Mouse (Mus musculus): ENCODE results near the gene Tecta. TPM values are rescaled to one million over a fixed set of nuclear protein-coding genes. Genes with fewer than 3 reads are reported as not detected.
A peak's percentile ranks its signal among the peaks of the same experiment; 100 is the strongest.

Gene Tecta
- polyA plus RNA-seq (2015; fragmentation: Nextera tagmentation; extraction: Ambion mirVana): 0.20 and 0.23 TPM in 2 replicates

- no peak within 1 kb of the TSS for H3K4me2 ChIP-seq (ENCODE audit: low read depth, low read length)
- 70% methylated on average over 6 of the region's 6 CpGs for WGBS
These were observed at the start of gene Tecta for GRCm38 (mm10) chr9:42399829-42400228. Gene Tecta (minus strand): TSS chr9:42399929.

GRCm38 (mm10) chr9:42449043-42449442 is 49.3 kb upstream of the Tecta start:
- Histone ChIP-seq H3K27ac (ENCODE audit: low read length) (no peak overlapping the region), H3K4me2 (ENCODE audit: low read depth, low read length) (no peak overlapping the region), H3K36me3 (ENCODE audit: control insufficient read depth, insufficient read depth, low read length) (peaks cover 6% of the 10 kb centered on the region; the same call in 1 of the 2 replicates), H3K4me1 (ENCODE audit: control insufficient read depth, insufficient read depth, low read length) (0 out of 2 replicates have a peak, but pooled peaks cover 5% of the 10 kb centered on the region), H3K4me3 (ENCODE audit: low read length) (no peak overlapping the region), H3K9ac (ENCODE audit: low read depth, low read length) (no peak overlapping the region), H3K9me3 (ENCODE audit: control insufficient read depth, low read length) (no peaks in the 10 kb centered on the region), H3K27me3 (replicated peaks; ENCODE audit: control insufficient read depth, insufficient read depth, low read length) (no peaks in the 10 kb centered on the region)
- WGBS: 77% methylated on average over 6 of the region's 6 CpGs
- ATAC-seq: no peak

More at GRCm38 (mm10) chr9:42399829-42400228, at the start of gene Tecta:
- H3K9me3 ChIP-seq (ENCODE audit: control insufficient read depth, low read length): no peaks in the 10 kb centered on the region
- no peak within 1 kb of the TSS for H3K9ac ChIP-seq (ENCODE audit: low read depth, low read length)
- H3K36me3 ChIP-seq (ENCODE audit: control insufficient read depth, insufficient read depth, low read length): no peaks in the 10 kb centered on the region
- H3K27ac ChIP-seq (ENCODE audit: low read length): no peak within 1 kb of the TSS
- H3K27me3 ChIP-seq (replicated peaks; ENCODE audit: control insufficient read depth, insufficient read depth, low read length): no peaks in the 10 kb centered on the region
- no peak within 1 kb of the TSS for H3K4me3 ChIP-seq (ENCODE audit: low read length)
- ATAC-seq: no peak
- no peaks in the 10 kb centered on the region for H3K4me1 ChIP-seq (ENCODE audit: control insufficient read depth, insufficient read depth, low read length)

- peaks cover 8% of the 10 kb centered on the region; the same call in 1 of the 2 replicates for H3K36me3 ChIP-seq (ENCODE audit: control insufficient read depth, insufficient read depth, low read length)
These were observed 42.4 kb upstream of the Tecta start for GRCm38 (mm10) chr9:42442100-42442499.

GRCm38 (mm10) chr9:42441234-42441633 is 41.5 kb upstream of the Tecta start:
- Histone ChIP-seq H3K27ac (ENCODE audit: low read length) (peak overlapping the region; percentile 60; the same call in 1 of the 2 replicates), H3K36me3 (ENCODE audit: control insufficient read depth, insufficient read depth, low read length) (peaks cover 8% of the 10 kb centered on the region; the same call in 1 of the 2 replicates), H3K4me2 (ENCODE audit: low read depth, low read length) (no peak overlapping the region), H3K27me3 (replicated peaks; ENCODE audit: control insufficient read depth, insufficient read depth, low read length) (no peaks in the 10 kb centered on the region), H3K4me3 (ENCODE audit: low read length) (no peak overlapping the region), H3K9ac (ENCODE audit: low read depth, low read length) (no peak overlapping the region), H3K9me3 (ENCODE audit: control insufficient read depth, low read length) (no peaks in the 10 kb centered on the region), H3K4me1 (ENCODE audit: control insufficient read depth, insufficient read depth, low read length) (no peaks in the 10 kb centered on the region)
- peak; percentile 87 for ATAC-seq
- 58% methylated on average over 2 of the region's 2 CpGs for WGBS

More at GRCm38 (mm10) chr9:42442100-42442499, 42.4 kb upstream of the Tecta start:
- no peak overlapping the region for H3K4me3 ChIP-seq (ENCODE audit: low read length)
- H3K27ac ChIP-seq (ENCODE audit: low read length): 0 out of 2 replicates have a peak overlapping the region, but pooled peaks have one; percentile 60
- H3K27me3 ChIP-seq (replicated peaks; ENCODE audit: control insufficient read depth, insufficient read depth, low read length): no peaks in the 10 kb centered on the region
- 73% methylated on average over 8 of the region's 8 CpGs for WGBS
- H3K9me3 ChIP-seq (ENCODE audit: control insufficient read depth, low read length): no peaks in the 10 kb centered on the region
- H3K4me1 ChIP-seq (ENCODE audit: control insufficient read depth, insufficient read depth, low read length): no peaks in the 10 kb centered on the region
- no peak overlapping the region for H3K4me2 ChIP-seq (ENCODE audit: low read depth, low read length)
- ATAC-seq: no peak
- no peak overlapping the region for H3K9ac ChIP-seq (ENCODE audit: low read depth, low read length)

GRCm38 (mm10) chr9:42439446-42439845 is 39.7 kb upstream of the Tecta start:
- Histone ChIP-seq H3K9me3 (ENCODE audit: control insufficient read depth, low read length) (no peaks in the 10 kb centered on the region), H3K27ac (ENCODE audit: low read length) (no peak overlapping the region), H3K36me3 (ENCODE audit: control insufficient read depth, insufficient read depth, low read length) (peaks cover 6% of the 10 kb centered on the region; the same call in 1 of the 2 replicates), H3K27me3 (replicated peaks; ENCODE audit: control insufficient read depth, insufficient read depth, low read length) (no peaks in the 10 kb centered on the region), H3K4me1 (ENCODE audit: control insufficient read depth, insufficient read depth, low read length) (no peaks in the 10 kb centered on the region), H3K4me2 (ENCODE audit: low read depth, low read length) (no peak overlapping the region), H3K4me3 (ENCODE audit: low read length) (no peak overlapping the region), H3K9ac (ENCODE audit: low read depth, low read length) (no peak overlapping the region)
- no peak for ATAC-seq
- WGBS: 75% methylated on average over 4 of the region's 4 CpGs

GRCm38 (mm10) chr9:42432155-42432554 is 32.4 kb upstream of the Tecta start:
- ATAC-seq: no peak

GRCm38 (mm10) chr9:42431606-42432005 is 31.9 kb upstream of the Tecta start:
- H3K4me2 ChIP-seq (ENCODE audit: low read depth, low read length): no peak overlapping the region
- H3K27ac ChIP-seq (ENCODE audit: low read length): no peak overlapping the region
- H3K9me3 ChIP-seq (ENCODE audit: control insufficient read depth, low read length): no peaks in the 10 kb centered on the region
- 93% methylated on average over 2 of the region's 2 CpGs for WGBS
- H3K9ac ChIP-seq (ENCODE audit: low read depth, low read length): no peak overlapping the region
- no peak overlapping the region for H3K4me3 ChIP-seq (ENCODE audit: low read length)
- H3K36me3 ChIP-seq (ENCODE audit: control insufficient read depth, insufficient read depth, low read length): no peaks in the 10 kb centered on the region
- no peak for ATAC-seq
- H3K4me1 ChIP-seq (ENCODE audit: control insufficient read depth, insufficient read depth, low read length): no peaks in the 10 kb centered on the region
- H3K27me3 ChIP-seq (replicated peaks; ENCODE audit: control insufficient read depth, insufficient read depth, low read length): no peaks in the 10 kb centered on the region

More at GRCm38 (mm10) chr9:42432155-42432554, 32.4 kb upstream of the Tecta start:
- no peaks in the 10 kb centered on the region for H3K9me3 ChIP-seq (ENCODE audit: control insufficient read depth, low read length)
- H3K27me3 ChIP-seq (replicated peaks; ENCODE audit: control insufficient read depth, insufficient read depth, low read length): no peaks in the 10 kb centered on the region
- no peak overlapping the region for H3K9ac ChIP-seq (ENCODE audit: low read depth, low read length)
- 97% methylated on average over 2 of the region's 2 CpGs for WGBS
- no peak overlapping the region for H3K27ac ChIP-seq (ENCODE audit: low read length)
- H3K4me1 ChIP-seq (ENCODE audit: control insufficient read depth, insufficient read depth, low read length): no peaks in the 10 kb centered on the region
- no peaks in the 10 kb centered on the region for H3K36me3 ChIP-seq (ENCODE audit: control insufficient read depth, insufficient read depth, low read length)
- no peak overlapping the region for H3K4me2 ChIP-seq (ENCODE audit: low read depth, low read length)
- H3K4me3 ChIP-seq (ENCODE audit: low read length): no peak overlapping the region

GRCm38 (mm10) chr9:42428060-42428924 is 28.6 kb upstream of the Tecta start:
- Histone ChIP-seq H3K4me3 (ENCODE audit: low read length) (no peak overlapping the region), H3K9me3 (ENCODE audit: control insufficient read depth, low read length) (no peaks in the 10 kb centered on the region), H3K4me2 (ENCODE audit: low read depth, low read length) (no peak overlapping the region), H3K27me3 (replicated peaks; ENCODE audit: control insufficient read depth, insufficient read depth, low read length) (no peaks in the 10 kb centered on the region), H3K36me3 (ENCODE audit: control insufficient read depth, insufficient read depth, low read length) (no peaks in the 10 kb centered on the region), H3K9ac (ENCODE audit: low read depth, low read length) (no peak overlapping the region), H3K27ac (ENCODE audit: low read length) (no peak overlapping the region), H3K4me1 (ENCODE audit: control insufficient read depth, insufficient read depth, low read length) (no peaks in the 10 kb centered on the region)
- WGBS: 62% methylated on average over 12 of the region's 12 CpGs
- ATAC-seq: peak; percentile 48; the same call in 1 of the 2 replicates

- Histone ChIP-seq H3K9ac (ENCODE audit: low read depth, low read length) (no peak overlapping the region), H3K36me3 (ENCODE audit: control insufficient read depth, insufficient read depth, low read length) (no peaks in the 10 kb centered on the region), H3K4me1 (ENCODE audit: control insufficient read depth, insufficient read depth, low read length) (no peaks in the 10 kb centered on the region), H3K27me3 (replicated peaks; ENCODE audit: control insufficient read depth, insufficient read depth, low read length) (no peaks in the 10 kb centered on the region), H3K27ac (ENCODE audit: low read length) (no peak overlapping the region), H3K9me3 (ENCODE audit: control insufficient read depth, low read length) (no peaks in the 10 kb centered on the region), H3K4me2 (ENCODE audit: low read depth, low read length) (no peak overlapping the region), H3K4me3 (ENCODE audit: low read length) (no peak overlapping the region)
- 73% methylated on average over 10 of the region's 10 CpGs for WGBS
- no peak for ATAC-seq
These were observed 27.1 kb upstream of the Tecta start for GRCm38 (mm10) chr9:42426661-42427358.

All from intestine, embryonic 16.5 days (tissue).